Mouse (Mus musculus): ENCODE data around the gene Cfl1. TPM values are rescaled to one million over a fixed set of nuclear protein-coding genes. Genes with fewer than 3 reads are reported as not detected.

The Cfl1 gene
- polyA plus RNA-seq, 1 experiment from 2014 or later = 2,278 TPM

DNA sequence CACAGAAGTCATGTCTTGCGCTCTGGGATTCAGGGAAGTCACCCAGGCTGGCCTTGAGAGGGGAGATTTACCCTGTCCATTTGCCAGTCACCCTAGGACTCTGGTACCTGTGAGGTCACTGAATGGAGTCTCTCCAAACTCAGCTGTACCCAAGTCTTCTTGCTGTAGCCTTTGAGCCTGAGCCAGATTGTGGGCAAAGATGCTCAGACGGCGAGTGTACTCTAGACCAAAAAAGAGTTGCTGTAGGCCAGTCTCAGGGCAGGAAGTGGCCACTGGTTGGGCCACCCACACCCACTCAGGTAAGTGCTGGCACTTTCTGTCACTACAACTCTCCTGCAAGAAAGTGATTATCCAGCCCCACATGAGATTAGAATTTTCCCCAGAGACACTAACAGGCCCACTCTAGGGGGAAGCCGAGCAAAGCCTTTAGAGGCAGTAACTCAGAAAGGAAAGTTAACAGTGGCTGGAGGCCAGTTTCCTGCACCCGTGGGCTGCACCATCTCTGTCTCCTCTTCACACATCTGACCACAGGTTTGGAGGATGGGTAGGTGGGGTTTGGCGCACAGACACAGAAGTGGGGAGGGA, 23.2 kb upstream of the Cfl1 start:
- no peak overlapping the region for H3K27ac ChIP-seq (replicated peaks)
- ATAC-seq (ENCODE audit: insufficient number of reproducible peaks, low FRiP score, low TSS enrichment, low read depth) = no peak
- H3K27me3 ChIP-seq = no peaks in the 10 kb centered on the region
- no peak overlapping the region for H3K4me2 ChIP-seq (replicated peaks)
- 93% methylated on average over 6 of the region's 6 CpGs for WGBS
- H3K4me1 ChIP-seq = peaks cover 14% of the 10 kb centered on the region
- no peaks in the 10 kb centered on the region for H3K9me3 ChIP-seq (replicated peaks)
- peaks cover 51% of the 10 kb centered on the region for H3K36me3 ChIP-seq
- no peak overlapping the region for H3K9ac ChIP-seq
- H3K4me3 ChIP-seq (replicated peaks) = no peak overlapping the region

DNA sequence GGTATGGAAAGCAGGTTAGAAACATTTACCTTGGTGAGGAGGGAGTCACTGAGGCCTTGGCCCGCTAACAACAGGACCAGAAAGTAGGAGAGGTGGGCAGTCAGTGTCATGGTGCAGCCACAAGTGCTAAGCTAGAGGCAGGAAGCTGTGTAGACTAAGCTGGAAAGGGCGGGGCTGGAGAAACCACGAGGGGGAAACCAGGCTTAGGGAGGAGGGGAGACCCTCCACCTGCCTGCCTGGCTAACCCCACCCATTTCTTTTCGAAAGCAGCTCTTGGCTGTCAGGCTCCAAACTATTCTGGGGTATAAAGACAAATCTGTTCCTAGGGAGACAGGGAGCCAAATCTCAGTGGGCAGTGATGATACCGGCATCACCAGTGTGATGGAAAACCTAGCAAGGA, 21.9 kb upstream of the Cfl1 start, which contains the start of gene Ctsw:
Gene Ctsw, minus strand, starts transcription at position 134 of the 400 bp plus-strand sequence.
- no peak for ATAC-seq (ENCODE audit: insufficient number of reproducible peaks, low FRiP score, low TSS enrichment, low read depth)
- Histone ChIP-seq H3K4me1 (peaks cover 18% of the 10 kb centered on the region), H3K27ac (replicated peaks) (no peak within 1 kb of the TSS), H3K36me3 (peaks cover 39% of the 10 kb centered on the region), H3K27me3 (no peaks in the 10 kb centered on the region), H3K9ac (no peak within 1 kb of the TSS), H3K9me3 (replicated peaks) (no peaks in the 10 kb centered on the region), H3K4me3 (replicated peaks) (no peak within 1 kb of the TSS), H3K4me2 (replicated peaks) (no peak within 1 kb of the TSS)
- 50% methylated on average over 5 of the region's 5 CpGs for WGBS

DNA sequence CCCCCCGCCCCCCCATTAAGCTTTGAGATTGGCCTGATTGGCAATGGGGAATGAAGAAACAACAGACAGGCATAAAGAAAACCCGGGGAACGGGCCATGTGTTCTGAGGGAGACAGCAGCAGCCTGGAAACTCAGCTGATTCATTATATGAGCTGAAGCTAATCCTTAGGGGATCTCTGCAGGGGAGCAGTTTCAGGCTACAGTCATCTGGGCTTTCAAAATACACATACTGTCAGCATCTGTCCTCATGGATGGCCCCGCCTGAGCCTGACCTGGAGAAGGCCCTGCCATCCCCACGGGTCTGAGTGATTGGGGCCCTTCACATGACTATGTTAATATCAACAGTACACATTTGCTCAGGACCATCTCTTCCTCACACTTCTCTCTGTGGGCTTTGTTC, 18.4 kb upstream of the Cfl1 start:
- 31% methylated on average over 5 of the region's 5 CpGs for WGBS
- peaks cover 16% of the 10 kb centered on the region for H3K36me3 ChIP-seq
- no peaks in the 10 kb centered on the region for H3K27me3 ChIP-seq
- H3K4me1 ChIP-seq = peaks cover 35% of the 10 kb centered on the region
- no peak overlapping the region for H3K4me2 ChIP-seq (replicated peaks)
- no peak overlapping the region for H3K4me3 ChIP-seq (replicated peaks)
- H3K27ac ChIP-seq (replicated peaks) = peak overlapping the region; percentile 65; the same call in 1 of the 2 replicates
- H3K9ac ChIP-seq = no peak overlapping the region
- no peak for ATAC-seq (ENCODE audit: insufficient number of reproducible peaks, low FRiP score, low TSS enrichment, low read depth)
- H3K9me3 ChIP-seq (replicated peaks) = no peaks in the 10 kb centered on the region

DNA sequence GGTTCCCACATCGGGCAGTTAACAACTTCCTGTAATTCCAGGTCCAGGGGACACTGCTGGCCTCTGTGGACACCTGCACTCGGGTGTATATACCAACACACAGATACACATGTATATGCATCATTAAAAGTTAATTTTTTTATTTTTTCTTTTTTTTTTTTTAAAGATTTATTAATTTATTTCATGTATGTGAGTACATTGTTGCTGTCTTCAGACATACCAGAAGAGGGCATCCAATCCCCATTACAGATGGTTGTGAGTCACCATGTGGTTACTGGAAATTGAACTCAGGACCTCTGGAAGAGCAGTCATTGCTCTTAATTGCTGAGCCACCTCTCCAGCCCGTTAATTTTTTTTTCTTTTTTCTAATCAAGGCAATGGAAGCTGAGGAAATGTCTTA, 17.4 kb upstream of the Cfl1 start:
- Histone ChIP-seq H3K4me2 (replicated peaks) (no peak overlapping the region), H3K4me3 (replicated peaks) (no peak overlapping the region), H3K4me1 (peaks cover 42% of the 10 kb centered on the region), H3K27ac (replicated peaks) (peak overlapping the region; percentile 93; the same call in 1 of the 2 replicates), H3K9ac (no peak overlapping the region), H3K9me3 (replicated peaks) (no peaks in the 10 kb centered on the region), H3K36me3 (peaks cover 16% of the 10 kb centered on the region), H3K27me3 (no peaks in the 10 kb centered on the region)
- ATAC-seq (ENCODE audit: insufficient number of reproducible peaks, low FRiP score, low TSS enrichment, low read depth) = no peak
- 76% methylated on average over 3 of the region's 3 CpGs for WGBS

DNA sequence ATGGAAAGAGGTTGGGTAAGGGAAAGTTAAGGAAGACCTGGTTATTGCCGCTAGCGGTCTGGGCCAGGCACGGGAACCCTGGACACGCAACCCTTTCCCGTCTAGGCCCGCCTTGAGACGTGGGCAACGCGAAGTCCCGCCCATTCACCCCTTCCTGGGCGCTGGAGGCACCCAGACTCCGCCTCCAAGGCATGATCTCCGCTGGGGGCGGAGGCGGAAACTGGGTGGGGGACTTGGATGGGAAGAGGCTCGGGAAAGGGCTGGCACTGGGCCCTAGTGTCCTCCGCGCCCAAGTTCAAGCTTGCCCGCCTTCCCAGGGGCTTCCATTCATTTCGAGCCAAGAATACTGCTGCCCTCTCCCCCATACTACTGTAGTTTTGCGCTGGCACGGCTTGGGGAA, 16.5 kb upstream of the Cfl1 start, which contains the start of gene Efemp2:
Gene Efemp2, plus strand, starts transcription at position 235 of the 400 bp plus-strand sequence.
- Histone ChIP-seq H3K4me3 (replicated peaks) (peak within 1 kb of the TSS; percentile 65), H3K36me3 (peaks cover 22% of the 10 kb centered on the region), H3K4me2 (replicated peaks) (peak within 1 kb of the TSS; percentile 82), H3K9me3 (replicated peaks) (no peaks in the 10 kb centered on the region), H3K27ac (replicated peaks) (peak within 1 kb of the TSS; percentile 93), H3K4me1 (peaks cover 39% of the 10 kb centered on the region), H3K9ac (peak within 1 kb of the TSS; percentile 74), H3K27me3 (no peaks in the 10 kb centered on the region)
- ATAC-seq (ENCODE audit: insufficient number of reproducible peaks, low FRiP score, low TSS enrichment, low read depth) = peak; percentile 70
- WGBS = under 1% methylated on average over 22 of the region's 22 CpGs

DNA sequence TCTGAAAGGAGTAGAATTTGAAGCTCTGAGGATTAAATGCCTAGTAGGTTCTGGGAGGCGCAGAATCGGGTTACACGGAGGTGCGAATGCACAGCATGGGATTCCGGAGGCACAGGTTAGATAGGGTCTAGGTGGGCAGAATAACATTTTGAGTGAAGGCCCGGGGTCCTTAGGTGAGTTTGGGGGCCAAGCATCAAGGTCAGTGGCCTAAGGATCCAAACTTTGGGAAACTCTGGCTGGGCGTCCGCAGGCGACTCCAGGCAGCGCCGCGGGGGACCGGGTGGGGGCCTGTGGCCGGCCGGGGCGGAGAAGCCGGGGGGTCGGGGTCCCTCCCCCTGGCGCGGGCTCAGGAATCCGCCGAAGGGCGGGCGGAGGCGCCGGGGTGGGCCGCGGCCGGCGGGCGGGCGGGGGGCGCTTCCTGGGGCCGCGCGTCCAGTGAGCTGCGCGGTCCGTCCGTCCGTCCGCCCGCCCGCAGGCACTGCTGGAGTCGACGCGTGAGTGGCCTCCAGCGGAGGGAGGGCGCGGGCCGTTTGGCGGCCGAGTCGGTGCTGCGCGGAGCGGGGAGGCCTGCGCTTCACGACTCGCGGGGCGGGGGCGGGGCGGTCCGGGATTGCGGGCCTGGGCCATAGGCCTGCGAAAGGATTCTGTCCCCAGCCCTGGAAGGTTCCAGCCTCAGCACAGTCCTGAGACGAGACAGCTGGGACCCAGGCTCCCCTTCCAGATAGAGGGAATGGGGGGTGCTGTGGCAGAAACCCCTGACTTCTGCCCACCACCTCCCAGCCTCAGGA, 15.8 kb upstream of the Cfl1 start:
- Histone ChIP-seq H3K27me3 (no peaks in the 10 kb centered on the region), H3K4me2 (replicated peaks) (peak overlapping the region; percentile 82), H3K36me3 (peaks cover 30% of the 10 kb centered on the region), H3K9me3 (replicated peaks) (no peaks in the 10 kb centered on the region), H3K4me1 (peaks cover 39% of the 10 kb centered on the region), H3K4me3 (replicated peaks) (peak overlapping the region; percentile 65), H3K27ac (replicated peaks) (peak overlapping the region; percentile 93), H3K9ac (peak overlapping the region; percentile 74)
- peak; percentile 55 for ATAC-seq (ENCODE audit: insufficient number of reproducible peaks, low FRiP score, low TSS enrichment, low read depth)
- WGBS = under 1% methylated on average over 51 of the region's 68 CpGs

DNA sequence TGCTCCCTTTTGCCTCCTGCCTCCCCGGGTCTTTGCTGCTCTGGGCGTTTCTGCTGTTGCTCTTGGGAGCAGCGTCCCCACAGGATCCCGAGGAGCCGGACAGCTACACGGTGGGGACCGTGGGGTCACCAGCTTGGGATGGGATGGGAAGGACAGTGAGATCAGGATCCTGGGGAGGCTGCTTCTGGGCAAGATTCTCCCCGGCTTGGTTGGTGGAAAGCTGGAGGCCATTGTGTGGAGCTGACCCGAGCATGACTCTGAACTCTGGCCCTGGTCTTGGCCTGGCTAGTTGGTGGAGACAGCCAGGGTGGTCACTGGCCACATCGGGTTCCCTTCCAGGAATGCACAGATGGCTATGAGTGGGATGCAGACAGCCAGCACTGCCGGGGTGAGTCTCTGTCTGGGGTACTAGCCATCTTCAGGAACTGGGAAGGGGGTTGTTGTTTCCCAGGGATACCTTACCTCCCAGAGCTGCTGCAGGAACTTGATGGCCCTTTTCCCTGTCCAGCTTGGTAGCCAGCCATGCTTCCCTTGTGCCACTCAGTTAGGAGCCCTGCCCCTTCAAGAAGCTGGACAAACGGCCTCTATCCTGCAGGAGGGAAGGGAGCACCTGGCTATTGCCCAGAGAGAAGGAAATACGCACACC, 15.1 kb upstream of the Cfl1 start:
- H3K4me3 ChIP-seq (replicated peaks) = peak overlapping the region; percentile 65
- H3K27ac ChIP-seq (replicated peaks) = peak overlapping the region; percentile 93
- H3K4me1 ChIP-seq = peaks cover 39% of the 10 kb centered on the region
- peaks cover 37% of the 10 kb centered on the region for H3K36me3 ChIP-seq
- WGBS = 14% methylated on average over 13 of the region's 13 CpGs
- peak; percentile 12; the same call in 1 of the 2 replicates for ATAC-seq (ENCODE audit: insufficient number of reproducible peaks, low FRiP score, low TSS enrichment, low read depth)
- H3K4me2 ChIP-seq (replicated peaks) = peak overlapping the region; percentile 82
- no peaks in the 10 kb centered on the region for H3K27me3 ChIP-seq
- no peaks in the 10 kb centered on the region for H3K9me3 ChIP-seq (replicated peaks)
- H3K9ac ChIP-seq = peak overlapping the region; percentile 74

DNA sequence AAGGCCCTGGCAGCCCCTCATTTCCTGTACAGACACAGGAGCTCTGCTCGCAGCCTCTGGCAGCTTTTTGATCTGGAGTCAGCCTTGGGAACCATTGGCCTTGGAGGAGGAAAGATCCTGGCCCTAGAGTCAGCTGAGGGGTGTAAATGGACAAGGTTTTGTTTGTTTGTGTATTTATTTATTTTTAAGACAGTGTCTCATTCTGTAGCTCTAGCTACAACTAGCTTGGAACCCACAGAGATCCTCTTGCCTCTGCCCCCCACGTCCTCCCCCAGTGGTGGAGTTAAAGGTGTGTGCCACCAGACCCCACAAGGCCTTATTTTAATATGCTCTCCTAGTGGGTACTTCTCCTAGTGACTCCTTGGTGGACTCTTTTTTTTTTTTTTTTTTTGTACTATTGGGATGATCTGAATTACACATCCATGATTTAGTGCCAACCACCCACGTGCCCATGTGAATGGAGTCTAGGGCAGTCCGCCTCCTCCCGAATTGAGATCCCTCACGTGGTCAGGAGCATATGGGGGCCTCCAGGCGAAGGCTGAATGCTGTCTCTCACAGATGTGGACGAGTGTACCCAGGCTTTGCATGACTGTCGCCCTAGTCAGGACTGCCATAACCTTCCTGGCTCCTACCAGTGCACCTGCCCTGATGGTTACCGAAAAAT, 13.1 kb upstream of the Cfl1 start:
- Histone ChIP-seq H3K9ac (no peak overlapping the region), H3K27ac (replicated peaks) (no peak overlapping the region), H3K36me3 (peaks cover 56% of the 10 kb centered on the region), H3K4me3 (replicated peaks) (0 out of 2 replicates have a peak overlapping the region, but pooled peaks have one; percentile 7), H3K9me3 (replicated peaks) (no peaks in the 10 kb centered on the region), H3K4me2 (replicated peaks) (no peak overlapping the region), H3K4me1 (peaks cover 39% of the 10 kb centered on the region), H3K27me3 (no peaks in the 10 kb centered on the region)
- ATAC-seq (ENCODE audit: insufficient number of reproducible peaks, low FRiP score, low TSS enrichment, low read depth) = no peak
- 79% methylated on average over 10 of the region's 10 CpGs for WGBS

DNA sequence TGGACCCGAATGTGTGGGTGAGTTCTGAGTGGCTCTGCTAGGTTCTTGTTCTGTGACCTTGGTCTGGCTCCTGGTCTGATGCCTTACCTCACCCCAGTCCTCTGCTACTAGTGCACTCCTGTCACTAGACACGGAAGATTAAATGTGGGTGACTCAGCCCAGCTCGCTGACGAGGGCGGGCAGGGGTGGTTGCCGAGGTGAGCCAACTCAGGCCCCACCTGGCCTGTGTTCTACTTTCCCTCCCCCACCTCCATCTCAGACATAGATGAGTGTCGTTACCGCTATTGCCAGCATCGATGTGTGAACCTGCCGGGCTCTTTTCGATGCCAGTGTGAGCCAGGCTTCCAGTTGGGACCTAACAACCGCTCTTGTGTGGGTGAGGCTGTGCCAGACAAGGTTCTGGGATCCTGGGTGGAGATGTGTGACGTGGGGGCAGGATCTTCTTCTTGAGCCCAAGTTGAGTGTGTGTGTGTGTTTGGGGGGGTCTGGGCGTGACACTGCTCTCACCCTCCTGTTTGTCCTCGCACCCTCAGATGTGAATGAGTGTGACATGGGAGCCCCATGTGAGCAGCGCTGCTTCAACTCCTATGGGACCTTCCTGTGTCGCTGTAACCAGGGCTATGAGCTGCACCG, 12.5 kb upstream of the Cfl1 start:
- 85% methylated on average over 18 of the region's 18 CpGs for WGBS
- Histone ChIP-seq H3K27ac (replicated peaks) (no peak overlapping the region), H3K4me1 (peaks cover 39% of the 10 kb centered on the region), H3K27me3 (no peaks in the 10 kb centered on the region), H3K4me2 (replicated peaks) (no peak overlapping the region), H3K4me3 (replicated peaks) (no peak overlapping the region), H3K9ac (no peak overlapping the region), H3K9me3 (replicated peaks) (no peaks in the 10 kb centered on the region), H3K36me3 (peaks cover 63% of the 10 kb centered on the region)
- ATAC-seq (ENCODE audit: insufficient number of reproducible peaks, low FRiP score, low TSS enrichment, low read depth) = no peak

DNA sequence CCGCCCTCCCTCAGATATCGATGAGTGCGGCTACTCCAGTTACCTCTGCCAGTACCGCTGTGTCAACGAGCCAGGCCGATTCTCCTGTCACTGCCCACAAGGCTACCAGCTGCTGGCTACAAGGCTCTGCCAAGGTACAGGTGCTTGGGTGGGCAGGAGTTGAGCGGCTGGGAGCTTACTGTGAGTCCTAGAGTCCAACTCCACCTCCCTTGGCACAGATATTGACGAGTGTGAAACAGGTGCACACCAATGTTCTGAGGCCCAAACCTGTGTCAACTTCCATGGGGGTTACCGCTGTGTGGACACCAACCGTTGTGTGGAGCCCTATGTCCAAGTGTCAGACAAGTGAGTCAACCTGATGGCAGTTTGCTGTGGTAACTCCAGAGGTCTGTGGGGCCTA, 10.2 kb upstream of the Cfl1 start:
- Histone ChIP-seq H3K9me3 (replicated peaks) (no peaks in the 10 kb centered on the region), H3K27ac (replicated peaks) (no peak overlapping the region), H3K4me1 (peaks cover 25% of the 10 kb centered on the region), H3K4me3 (replicated peaks) (no peak overlapping the region), H3K4me2 (replicated peaks) (no peak overlapping the region), H3K27me3 (no peaks in the 10 kb centered on the region), H3K9ac (no peak overlapping the region), H3K36me3 (peaks cover 85% of the 10 kb centered on the region)
- WGBS = 90% methylated on average over 10 of the region's 10 CpGs
- ATAC-seq (ENCODE audit: insufficient number of reproducible peaks, low FRiP score, low TSS enrichment, low read depth) = no peak
